Mouse (Mus musculus) lung, adult 2 months (tissue): ENCODE data around the gene Ror2.

Experiments
- CTCF ChIP-seq: fragments of 200-500 bp; IDR thresholded peaks from 2 replicates; pipeline ENCODE4 v1.5.1; 2011; ENCODE audit warnings: mild to moderate bottlenecking, low read length, control low read depth; ENCODE audit not compliant: insufficient read depth
- POLR2A ChIP-seq: fragments of 200-500 bp; IDR thresholded peaks from 2 replicates; pipeline ENCODE4 v1.6.1; 2011; ENCODE audit warnings: low read depth, mild to moderate bottlenecking, control low read depth, low read length, borderline replicate concordance; ENCODE audit errors: extremely low read depth

- no peak for TF ChIP-seq CTCF
- TF ChIP-seq POLR2A, result no peak
These were observed 92.2 kb downstream of the Ror2 start for GRCm38 (mm10) chr13:53193713-53194112.
